Mouse (Mus musculus) ES-E14 (cell line): Measurements from ENCODE around the gene Wdr83os. TPM values are rescaled to one million over a fixed set of nuclear protein-coding genes. Genes with fewer than 3 reads are reported as not detected.

Experiments used
- DNase-seq: peaks from one replicate; pipeline ENCODE4 v3.0.0-alpha.2; 2013; ENCODE audit warnings: low read depth, low spot score
- H3K27ac ChIP-seq: 2 replicates; pipeline ENCODE4 v1.5.1; 2012; ENCODE audit warnings: low read depth, mild to moderate bottlenecking, low read length, moderate library complexity, mixed read lengths; ENCODE audit not compliant: poor library complexity, insufficient read depth, severe bottlenecking
- H3K36me3 ChIP-seq: 2 replicates; pipeline ENCODE4 v1.6.1; 2012; ENCODE audit warnings: mild to moderate bottlenecking, low read length, moderate library complexity, mixed read lengths; ENCODE audit not compliant: control insufficient read depth, poor library complexity, insufficient read depth, severe bottlenecking
- H3K4me1 ChIP-seq, 2 experiments: fragments of 150-350 bp in 1 of 2; sonication (generic) in 1 of 2; 2 replicates each; pipeline ENCODE4 v1.6.1; 2012; ENCODE audit warnings: low read length in 2 of 2, mild to moderate bottlenecking in 1 of 2, mixed read lengths in 1 of 2; ENCODE audit not compliant: control insufficient read depth in 2 of 2, insufficient read depth in 2 of 2, poor library complexity in 1 of 2
- H3K4me3 ChIP-seq, 2 experiments: fragments of 150-350 bp in 1 of 2; sonication (generic) in 1 of 2; 2 replicates each; pipeline ENCODE4 v1.5.1; 2012; ENCODE audit warnings: low read length in 2 of 2, low read depth in 1 of 2, mild to moderate bottlenecking in 1 of 2, mixed read lengths in 1 of 2; ENCODE audit not compliant: insufficient read depth in 1 of 2, poor library complexity in 1 of 2, severe bottlenecking in 1 of 2
- H3K9ac ChIP-seq: 2 replicates; pipeline ENCODE4 v1.6.1; 2012; ENCODE audit warnings: low read depth, mild to moderate bottlenecking, low read length, mixed read lengths; ENCODE audit not compliant: poor library complexity, insufficient read depth, severe bottlenecking
- H3K9me3 ChIP-seq: fragments of 150-350 bp; sonication (generic); 2 replicates; pipeline ENCODE4 v1.6.1; 2012; ENCODE audit warnings: low read depth, mild to moderate bottlenecking, low read length; ENCODE audit not compliant: control insufficient read depth, insufficient read depth
- CHD2 ChIP-seq: IDR thresholded peaks from 2 replicates; pipeline ENCODE4 v1.6.1; 2014; ENCODE audit warnings: mild to moderate bottlenecking, low read depth, low read length, inconsistent platforms
- HCFC1 ChIP-seq: IDR thresholded peaks from 2 replicates; pipeline ENCODE4 v1.6.1; 2012; ENCODE audit warnings: low read length, inconsistent platforms, borderline replicate concordance; ENCODE audit not compliant: insufficient read depth
- MAFK ChIP-seq: IDR thresholded peaks from 2 replicates; pipeline ENCODE4 v1.6.1; 2014; ENCODE audit warnings: mild to moderate bottlenecking, low read depth, low read length, inconsistent platforms; ENCODE audit not compliant: insufficient read depth
- ZC3H11A ChIP-seq: IDR thresholded peaks from 2 replicates; pipeline ENCODE4 v1.6.1; 2012; ENCODE audit warnings: low read depth, mild to moderate bottlenecking, inconsistent platforms, low read length, borderline replicate concordance
- ZNF384 ChIP-seq: IDR thresholded peaks from 2 replicates; pipeline ENCODE4 v1.6.1; 2012; ENCODE audit warnings: low read depth, low read length, inconsistent platforms
- in situ Hi-C, 2 experiments: fragments of 600-800 bp; cut with MboI; formaldehyde crosslinking; loops; one replicate each; pipeline ENCODE4 v1.15.1; 2025; ENCODE audit warnings: low sequenced_read_pairs in 2 of 2, inconsistent platforms in 1 of 2; ENCODE audit not compliant: unreplicated experiment in 2 of 2
- total RNA-seq: library from RNA; depleted of rRNA; stranded (reverse); fragments of 300-350 nt; gene quantifications from 2 replicates; pipeline ENCODE4 v1.2.3, GENCODE M21; 2012

The Wdr83os gene
- total RNA-seq, 1 experiment = 24.9 TPM

DNA sequence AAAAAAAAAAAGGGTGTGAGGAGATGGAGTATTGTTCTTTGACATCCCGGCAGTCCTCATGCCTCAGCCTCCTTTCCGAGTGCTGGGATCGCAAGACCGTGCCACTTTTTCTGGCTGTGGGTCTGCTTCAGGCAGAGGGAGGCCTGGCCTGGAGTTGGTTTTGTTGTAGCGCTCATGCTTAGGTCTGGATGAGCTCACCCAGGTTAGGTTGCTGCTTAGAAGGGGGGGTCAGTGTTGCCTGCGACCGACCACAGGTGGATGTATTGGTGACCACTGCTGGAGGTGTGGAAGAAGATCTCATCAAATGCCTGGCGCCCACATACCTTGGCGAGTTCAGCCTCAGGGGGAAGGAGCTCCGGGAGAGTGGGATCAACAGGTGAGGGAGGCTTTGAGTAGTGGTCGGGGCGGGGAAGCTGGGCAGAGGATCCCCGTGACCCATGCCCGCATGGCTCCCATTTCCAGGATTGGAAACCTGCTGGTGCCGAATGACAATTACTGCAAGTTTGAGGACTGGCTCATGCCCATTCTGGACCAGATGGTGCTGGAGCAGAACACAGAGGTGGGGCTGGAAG lies 7.4 kb upstream of the Wdr83os start:
- Histone ChIP-seq H3K4me3 (peak overlapping the region; percentile 43 to 53), H3K36me3 (peaks cover 34% of the 10 kb centered on the region)
- DNase-seq = no peak

DNA sequence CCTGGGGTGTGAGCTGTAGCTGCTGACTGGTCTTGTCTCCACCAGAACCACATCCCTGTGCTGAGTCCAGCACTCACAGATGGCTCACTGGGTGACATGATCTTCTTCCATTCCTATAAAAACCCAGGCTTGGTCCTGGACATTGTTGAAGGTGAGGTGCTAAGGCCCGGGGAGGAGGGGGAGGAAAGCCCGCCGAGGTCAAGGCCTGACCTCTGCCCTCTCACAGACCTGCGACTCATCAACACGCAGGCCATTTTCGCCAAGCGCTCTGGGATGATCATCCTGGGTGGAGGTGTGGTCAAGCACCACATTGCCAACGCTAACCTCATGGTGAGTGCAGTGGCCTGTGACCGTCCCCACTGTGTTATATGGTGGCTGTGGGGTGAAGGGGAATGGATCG lies 6.4 kb upstream of the Wdr83os start:
- H3K9me3 ChIP-seq = no peaks in the 10 kb centered on the region
- no peak for DNase-seq
- H3K4me3 ChIP-seq = no peak overlapping the region
- no peak overlapping the region for H3K9ac ChIP-seq
- in situ Hi-C loops = no loop called here
- TF ChIP-seq CHD2 (no peak), HCFC1 (no peak), MAFK (no peak)
- H3K27ac ChIP-seq = no peak overlapping the region
- H3K36me3 ChIP-seq = peaks cover 32% of the 10 kb centered on the region
- peaks cover 0 to 11% of the 10 kb centered on the region in 2 experiments; a peak in 1 of 4 replicates for H3K4me1 ChIP-seq

More for the DNA sequence above, 7.4 kb upstream of the Wdr83os start:
- H3K27ac ChIP-seq = 0 out of 2 replicates have a peak overlapping the region, but pooled peaks have one; percentile 1
- in situ Hi-C loops = no loop called here
- TF ChIP-seq CHD2 = no peak
- TF ChIP-seq ZC3H11A = no peak
- TF ChIP-seq ZNF384 = no peak
- no peak for TF ChIP-seq HCFC1
- no peak for TF ChIP-seq MAFK
- no peaks in the 10 kb centered on the region for H3K9me3 ChIP-seq
- H3K4me1 ChIP-seq = peaks cover 0 to 11% of the 10 kb centered on the region in 2 experiments; a peak in 1 of 4 replicates
- peak overlapping the region; percentile 66 for H3K9ac ChIP-seq

DNA sequence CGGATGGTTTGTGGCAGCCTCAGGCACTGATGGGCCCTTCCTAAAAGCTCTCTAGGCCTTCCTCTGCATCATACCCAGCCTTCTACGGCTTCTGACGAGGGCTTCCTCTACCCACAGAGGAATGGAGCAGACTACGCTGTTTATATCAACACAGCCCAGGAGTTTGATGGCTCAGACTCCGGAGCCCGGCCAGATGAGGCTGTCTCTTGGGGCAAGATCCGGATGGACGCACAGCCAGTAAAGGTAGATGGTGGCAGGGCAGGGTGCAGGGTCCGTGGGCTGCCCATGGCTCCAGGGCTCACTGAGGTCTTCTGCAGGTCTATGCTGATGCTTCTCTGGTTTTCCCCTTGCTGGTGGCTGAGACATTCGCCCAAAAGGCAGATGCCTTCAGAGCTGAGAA lies 5.9 kb upstream of the Wdr83os start:
- no peak overlapping the region for H3K27ac ChIP-seq

DNA sequence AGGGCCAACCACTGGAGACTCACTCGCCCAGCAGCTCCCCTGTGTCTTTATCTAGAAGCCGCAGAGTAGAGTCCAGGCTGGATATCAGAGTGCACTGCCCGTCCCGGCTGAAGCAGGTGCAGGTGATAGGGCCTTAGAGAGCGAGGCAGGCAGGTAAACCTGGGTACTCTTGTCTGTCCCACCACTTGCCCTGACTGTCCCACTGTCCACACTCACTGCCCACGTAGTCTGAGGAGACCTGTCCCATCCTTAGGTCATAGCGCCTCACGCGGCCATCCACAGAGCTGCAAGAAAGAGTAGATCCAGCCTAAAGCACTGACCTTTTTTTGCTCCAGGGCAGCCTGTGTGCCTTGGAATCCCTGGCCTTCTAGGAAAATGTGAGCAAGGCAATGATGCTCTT lies 4.5 kb upstream of the Wdr83os start:
- Histone ChIP-seq H3K9ac (no peak overlapping the region), H3K36me3 (peaks cover 32% of the 10 kb centered on the region), H3K4me1 (peaks cover 0 to 11% of the 10 kb centered on the region in 2 experiments; a peak in 1 of 4 replicates), H3K9me3 (no peaks in the 10 kb centered on the region), H3K4me3 (no peak overlapping the region), H3K27ac (no peak overlapping the region)
- in situ Hi-C loops = no loop called here
- no peak for TF ChIP-seq ZC3H11A
- TF ChIP-seq ZNF384 = no peak
- no peak for TF ChIP-seq MAFK
- TF ChIP-seq HCFC1 = no peak
- no peak for TF ChIP-seq CHD2
- no peak for DNase-seq

More for the DNA sequence above, 5.9 kb upstream of the Wdr83os start:
- TF ChIP-seq MAFK (no peak), ZNF384 (no peak), HCFC1 (no peak), ZC3H11A (no peak), CHD2 (no peak)
- Histone ChIP-seq H3K36me3 (peaks cover 32% of the 10 kb centered on the region), H3K4me1 (peaks cover 0 to 11% of the 10 kb centered on the region in 2 experiments; a peak in 1 of 4 replicates), H3K4me3 (no peak overlapping the region), H3K9ac (no peak overlapping the region), H3K9me3 (no peaks in the 10 kb centered on the region)
- in situ Hi-C loops = no loop called here
- DNase-seq = no peak

DNA sequence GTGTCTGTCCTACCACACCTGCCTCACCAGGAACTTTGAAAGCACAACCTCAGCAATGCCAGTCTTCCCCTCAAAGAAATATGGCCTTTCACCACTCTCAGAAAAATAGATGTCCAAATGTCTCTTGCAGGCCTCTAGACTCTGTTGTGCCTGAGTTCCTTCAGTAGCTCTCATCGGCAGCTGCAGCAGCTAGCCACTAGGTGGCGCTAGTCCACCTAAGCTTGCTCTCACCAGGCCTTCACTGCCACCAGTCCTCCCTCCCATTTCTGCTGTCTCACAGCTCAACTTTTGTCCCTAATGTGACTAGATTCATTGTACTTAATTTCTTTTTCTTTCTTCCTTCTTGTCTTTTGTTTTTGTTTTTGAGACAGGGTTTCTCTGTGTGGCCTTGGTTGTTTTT lies 3.5 kb upstream of the Wdr83os start:
- no peaks in the 10 kb centered on the region for H3K9me3 ChIP-seq
- TF ChIP-seq HCFC1 (no peak), CHD2 (no peak), MAFK (no peak), ZC3H11A (no peak), ZNF384 (no peak)
- DNase-seq = peak; percentile 70
- peaks cover 32% of the 10 kb centered on the region for H3K36me3 ChIP-seq
- no peak overlapping the region for H3K27ac ChIP-seq
- H3K4me1 ChIP-seq = peaks cover 0 to 16% of the 10 kb centered on the region in 2 experiments; a peak in 1 of 4 replicates
- in situ Hi-C loops = no loop called here
- no peak overlapping the region for H3K9ac ChIP-seq
- no peak overlapping the region for H3K4me3 ChIP-seq
